Mouse (Mus musculus) gastrocnemius, adult 18-20 months (tissue): ENCODE results near the gene Prkag2. TPM values are rescaled to one million over a fixed set of nuclear protein-coding genes. Genes with fewer than 3 reads are reported as not detected.
"Not testable (repeated sequence)": the region's sequence is repeated elsewhere in the genome, so short reads cannot be mapped to it uniquely, and the experiment has no call there.

Source experiments
- DNase-seq: peaks from one replicate; pipeline ENCODE4 v3.0.0; 2021; ENCODE audit warnings: low spot score
- total RNA-seq, 2 experiments: library from RNA; stranded (reverse); gene quantifications; 2 replicates each; pipeline ENCODE4 v1.2.3; 2021

The Prkag2 gene
- total RNA-seq, 2 experiments from 2014 or later: 6.7 to 9.9 TPM

DNA sequence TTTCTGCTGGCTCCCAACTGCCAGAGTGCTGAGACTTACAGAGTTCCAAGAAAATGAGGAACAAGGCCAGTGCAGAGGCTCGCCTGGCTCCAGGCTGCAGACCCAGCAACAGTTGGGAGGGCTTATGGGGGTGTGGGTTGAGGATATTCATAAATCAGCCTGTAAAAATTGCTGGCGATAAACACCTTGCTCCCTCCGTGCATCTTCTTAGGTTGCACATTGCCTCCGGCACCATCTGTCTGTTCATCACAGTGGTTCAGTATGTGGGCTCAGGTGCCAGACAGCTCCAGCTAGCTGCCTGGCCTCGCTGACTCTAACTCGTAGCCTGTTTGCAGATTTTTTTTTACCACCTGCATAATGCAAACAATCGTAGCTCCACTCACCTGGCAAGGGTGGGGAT is 13.4 kb downstream of the Prkag2 start:
- DNase-seq: no peak

DNA sequence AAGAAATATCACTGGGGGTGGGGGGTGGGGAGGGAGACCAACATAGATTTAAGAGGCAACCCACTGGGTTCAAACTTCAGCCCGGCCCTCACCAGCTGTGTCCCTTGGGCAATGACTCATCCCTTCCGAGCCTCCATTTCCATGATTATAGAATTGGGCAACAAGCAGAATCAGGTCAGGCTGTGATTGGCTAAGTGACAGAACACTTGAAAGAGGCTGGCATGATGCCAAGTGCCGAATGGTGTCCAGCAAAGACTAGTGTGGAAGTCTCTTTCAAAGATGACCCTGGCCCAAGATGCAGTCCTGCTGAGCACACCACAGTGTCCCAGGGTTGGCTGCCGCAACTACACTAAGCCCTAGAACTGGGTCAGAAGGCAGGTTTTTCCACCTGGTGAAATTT is 14.2 kb downstream of the Prkag2 start:
- peak; percentile 74 for DNase-seq

DNA sequence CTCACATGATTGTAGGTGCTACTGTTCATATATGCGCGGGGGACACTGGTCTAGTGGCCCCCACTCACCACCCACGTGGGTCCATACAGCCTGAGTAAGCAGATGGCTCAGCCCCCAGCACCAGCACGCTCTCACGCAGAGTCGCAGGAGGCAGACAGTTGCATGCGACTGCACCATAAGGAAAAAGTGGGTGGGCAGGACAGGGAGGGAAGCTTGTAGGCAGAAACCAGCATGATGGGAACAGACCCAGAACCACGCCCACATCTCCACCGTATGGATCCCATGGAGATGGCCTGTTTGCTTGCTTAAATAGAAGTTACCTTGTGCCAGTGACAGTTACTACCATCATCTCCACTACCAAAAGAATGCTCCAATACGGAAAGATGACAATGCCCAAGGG is 15.3 kb downstream of the Prkag2 start:
- DNase-seq: no peak

DNA sequence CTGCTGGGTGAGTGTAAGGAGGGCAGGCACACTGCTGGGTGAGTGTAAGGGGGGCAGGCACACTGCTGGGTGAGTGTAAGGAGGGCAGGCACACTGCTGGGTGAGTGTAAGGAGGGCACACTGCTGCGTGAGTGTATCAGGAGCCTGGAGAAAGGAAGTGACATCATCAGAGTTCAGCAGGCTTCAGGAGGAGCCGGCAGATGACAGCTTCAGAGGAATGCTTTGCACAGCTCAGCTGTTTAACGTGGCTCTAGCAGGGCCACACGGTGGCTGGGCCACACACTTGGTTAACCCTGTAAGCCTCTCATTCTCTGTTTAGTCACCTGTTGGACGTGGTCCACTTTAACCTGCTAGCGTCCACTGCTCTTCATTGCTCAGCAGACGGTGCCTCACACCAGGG is 16.6 kb downstream of the Prkag2 start:
- no peak for DNase-seq

DNA sequence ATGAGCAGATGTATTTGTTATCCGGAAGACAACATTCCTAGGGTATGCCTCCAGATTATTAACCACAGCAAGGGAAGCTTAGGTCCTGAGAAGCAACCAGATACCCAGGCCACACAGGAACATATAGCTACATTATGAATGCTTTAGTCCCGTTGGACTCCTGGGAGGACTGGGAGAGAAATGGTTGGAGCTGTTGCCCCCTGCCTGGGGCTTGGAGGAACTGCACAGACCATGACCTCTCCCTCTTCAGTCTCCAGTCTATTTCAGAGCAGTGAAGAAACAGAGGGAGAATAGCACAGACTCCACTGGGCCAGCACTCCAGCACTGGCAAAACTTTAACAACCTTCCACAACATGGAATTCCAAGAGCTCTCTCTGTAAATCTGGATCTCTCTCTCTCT is 17.9 kb downstream of the Prkag2 start:
- no peak for DNase-seq

DNA sequence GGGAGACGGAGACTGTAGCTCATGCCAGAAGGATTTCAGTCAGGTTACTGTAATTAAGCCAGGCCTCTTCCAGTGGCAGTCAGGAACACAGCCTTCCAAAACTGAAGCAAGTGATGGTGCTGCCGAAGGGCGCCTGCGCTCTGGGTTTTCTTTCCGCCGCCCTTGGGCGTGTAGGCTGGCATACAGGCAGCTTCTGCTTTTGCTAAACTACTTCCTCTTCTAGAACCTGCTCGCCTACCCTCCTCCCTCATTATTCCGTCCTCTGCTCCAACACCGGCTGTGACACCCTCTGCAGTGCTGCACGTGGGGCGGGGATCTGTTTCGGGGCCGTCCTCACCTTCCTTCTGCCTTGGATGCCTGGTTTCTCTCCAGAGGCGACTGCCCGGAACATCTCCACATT is 18.9 kb downstream of the Prkag2 start:
- no peak for DNase-seq

DNA sequence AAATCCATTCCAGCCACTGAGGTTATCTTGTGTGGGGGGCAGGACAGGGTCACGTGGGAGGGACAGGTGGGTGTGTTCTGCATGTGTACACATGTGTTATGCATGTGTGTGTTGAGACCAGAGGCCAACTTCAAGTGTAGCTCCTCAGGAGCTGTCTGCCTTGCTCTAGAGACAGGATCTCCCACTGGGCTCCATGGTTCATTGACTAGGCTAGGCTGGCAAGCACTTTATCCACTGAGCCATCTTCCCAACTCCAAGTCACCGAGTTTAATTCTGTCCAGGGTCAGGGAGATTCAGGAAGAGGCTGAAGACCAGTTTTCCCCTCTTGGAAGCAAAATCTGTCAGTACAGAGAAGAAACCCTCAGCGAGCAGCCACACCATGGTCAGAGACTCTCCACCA is 19.4 kb downstream of the Prkag2 start:
- DNase-seq: no peak

DNA sequence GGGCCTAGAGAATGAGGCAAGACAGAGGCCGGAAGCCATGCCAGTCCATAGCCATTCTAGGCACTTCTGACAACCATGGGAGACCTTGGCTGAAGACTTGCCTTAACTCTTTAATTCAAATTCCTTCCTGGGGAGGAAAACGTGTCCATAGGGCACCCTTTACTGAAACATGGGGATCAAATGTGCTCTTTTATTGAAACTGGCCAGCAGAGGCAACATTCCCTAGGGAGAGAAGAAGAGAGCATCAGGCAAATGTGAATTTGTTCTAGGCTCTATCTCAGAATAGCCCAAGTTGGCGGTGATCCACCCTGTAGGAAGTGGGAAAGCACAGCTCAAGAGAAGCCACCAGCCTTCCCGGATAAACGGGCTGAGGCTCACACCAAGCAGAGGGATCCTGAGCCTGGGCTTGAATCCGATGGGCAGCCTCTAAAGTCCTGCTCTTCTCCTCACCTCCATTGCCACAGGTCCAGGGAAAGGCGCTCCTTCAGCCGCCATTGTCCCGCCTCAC is 19.9 kb downstream of the Prkag2 start:
- no peak for DNase-seq

DNA sequence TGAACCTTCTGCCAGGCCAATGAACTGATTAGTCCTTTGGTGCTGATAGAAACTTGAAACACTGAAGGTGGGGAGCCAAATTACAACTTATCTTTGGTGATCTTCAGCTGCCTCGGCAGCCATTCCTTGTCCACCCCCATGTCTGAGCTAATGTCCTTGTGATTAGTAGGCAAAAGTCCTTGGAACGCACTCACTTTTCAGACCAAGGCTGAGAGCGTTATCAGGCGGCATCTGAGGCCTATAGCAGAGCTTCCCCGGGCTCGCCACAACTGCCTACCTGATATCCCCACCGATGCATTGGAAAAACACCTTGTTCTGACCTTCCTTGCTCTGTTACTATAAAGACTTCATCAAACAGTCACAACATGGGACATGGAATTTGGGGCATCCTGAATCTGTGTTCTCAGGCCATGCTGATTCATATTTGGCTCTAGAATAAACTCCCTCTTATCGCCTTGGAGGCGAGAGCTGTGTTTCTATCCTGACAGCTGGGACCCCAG is 20.6 kb downstream of the Prkag2 start:
- DNase-seq: no peak

DNA sequence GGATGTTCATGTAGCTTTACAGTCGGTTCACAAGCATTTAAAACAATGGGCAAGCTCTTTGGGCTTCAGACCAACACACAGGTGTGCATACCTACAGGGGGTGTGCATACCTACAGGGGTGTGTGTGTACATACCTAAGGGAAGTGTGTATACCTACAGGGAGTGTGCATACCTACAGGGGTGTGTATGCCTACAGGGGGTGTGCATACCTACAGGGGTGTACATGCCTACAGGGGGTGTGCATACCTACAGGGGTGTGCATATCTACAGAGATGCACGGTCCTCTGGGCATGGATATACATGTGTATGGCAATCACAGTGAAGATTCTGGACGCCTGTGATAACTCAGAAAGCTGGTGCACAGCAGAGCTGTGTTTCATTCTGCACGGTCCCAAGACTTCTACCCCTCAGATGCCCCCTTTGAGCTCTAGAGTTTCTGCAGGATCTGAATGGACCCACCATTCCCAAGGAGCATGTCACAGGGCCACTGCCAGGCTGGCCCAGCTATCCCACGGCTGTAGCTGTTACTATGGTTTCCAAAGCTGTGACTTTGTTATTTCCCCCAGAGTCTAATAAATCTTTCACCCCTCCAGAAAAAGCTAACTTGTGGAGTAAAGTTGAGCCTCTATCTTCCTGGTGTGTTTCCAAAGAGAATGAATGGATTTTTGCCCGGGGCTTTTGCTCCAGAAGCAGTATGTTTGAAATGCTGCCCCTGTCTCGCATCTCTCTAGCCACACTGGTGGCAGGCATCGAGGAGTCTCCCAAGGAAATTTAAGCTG is 22.4 kb downstream of the Prkag2 start:
- DNase-seq: no peak

DNA sequence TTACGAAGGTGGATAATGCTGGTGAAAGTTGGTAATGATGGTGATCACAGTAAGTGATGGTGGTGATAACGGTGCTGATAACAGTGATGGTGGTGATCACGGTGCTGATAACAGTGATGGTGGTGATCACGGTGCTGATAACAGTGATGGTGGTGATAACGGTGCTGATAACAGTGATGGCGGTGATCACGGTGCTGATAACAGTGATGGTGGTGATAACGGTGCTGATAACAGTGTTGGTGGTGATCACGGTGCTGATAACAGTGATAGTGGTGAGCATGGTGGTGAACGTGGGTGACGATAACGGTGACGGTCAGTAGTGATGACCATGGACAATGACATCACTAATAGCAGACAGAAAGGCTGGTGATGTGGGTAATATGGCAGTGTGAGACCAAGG is 23.2 kb downstream of the Prkag2 start:
- DNase-seq: not testable (repeated sequence)

DNA sequence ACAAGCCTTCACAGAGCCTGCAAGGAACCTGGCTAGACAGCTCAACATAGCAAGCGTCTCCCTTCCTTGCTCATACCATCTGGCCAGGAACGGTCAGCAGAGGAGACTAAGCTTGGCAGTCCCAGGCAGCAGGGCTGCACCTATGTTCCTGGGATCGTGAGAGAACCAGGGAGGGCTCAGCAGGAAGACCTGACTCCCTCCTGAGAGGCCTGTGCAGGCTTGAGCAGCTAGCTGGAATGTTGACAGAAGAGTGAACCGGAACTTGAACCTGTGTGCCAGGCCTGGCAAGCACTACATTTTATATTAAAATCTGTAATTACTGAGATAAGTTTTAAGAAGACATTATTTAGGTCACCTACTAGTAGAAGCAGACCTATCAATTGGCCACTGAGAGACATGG is 24.8 kb downstream of the Prkag2 start:
- no peak for DNase-seq

DNA sequence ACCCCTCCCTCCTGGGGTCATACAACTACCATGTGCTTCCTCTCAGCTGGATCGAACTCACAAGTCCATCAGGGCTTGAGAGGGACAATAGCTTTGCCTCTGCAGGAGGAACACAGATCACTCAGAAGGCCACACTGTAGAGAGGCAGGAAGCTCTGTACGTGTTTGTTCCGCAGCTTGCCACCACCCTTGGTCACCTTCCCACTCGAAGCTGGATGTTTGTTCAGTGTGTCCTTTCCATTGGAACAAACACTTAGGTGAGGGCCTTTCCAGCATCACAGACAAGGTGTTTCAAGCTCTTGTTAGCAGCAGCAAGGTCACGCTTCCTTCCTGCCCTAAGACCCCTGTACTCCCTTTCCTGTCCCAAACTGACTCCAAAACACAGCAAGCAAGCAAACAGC is 30.6 kb downstream of the Prkag2 start:
- DNase-seq: no peak

DNA sequence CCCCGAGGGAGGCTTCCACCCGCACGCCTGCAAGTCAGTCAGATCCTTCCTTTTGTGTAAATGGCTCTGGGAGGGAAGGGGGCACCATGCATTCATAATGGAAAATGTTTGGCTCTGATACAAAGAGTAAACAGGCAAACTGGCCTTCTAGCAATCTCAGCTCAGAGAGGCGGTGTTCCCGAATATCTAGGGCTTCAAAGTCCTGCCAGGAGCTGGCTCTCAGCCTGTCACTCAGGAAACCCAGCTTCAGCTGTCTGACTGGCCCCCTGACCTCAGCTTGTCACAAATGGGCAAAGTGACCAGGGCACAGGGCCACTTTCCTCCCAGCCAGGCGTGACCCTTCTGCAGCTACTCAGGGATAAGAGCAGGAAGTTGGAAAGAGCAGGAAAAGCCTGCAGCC is 33.3 kb downstream of the Prkag2 start:
- peak; percentile 39 for DNase-seq

DNA sequence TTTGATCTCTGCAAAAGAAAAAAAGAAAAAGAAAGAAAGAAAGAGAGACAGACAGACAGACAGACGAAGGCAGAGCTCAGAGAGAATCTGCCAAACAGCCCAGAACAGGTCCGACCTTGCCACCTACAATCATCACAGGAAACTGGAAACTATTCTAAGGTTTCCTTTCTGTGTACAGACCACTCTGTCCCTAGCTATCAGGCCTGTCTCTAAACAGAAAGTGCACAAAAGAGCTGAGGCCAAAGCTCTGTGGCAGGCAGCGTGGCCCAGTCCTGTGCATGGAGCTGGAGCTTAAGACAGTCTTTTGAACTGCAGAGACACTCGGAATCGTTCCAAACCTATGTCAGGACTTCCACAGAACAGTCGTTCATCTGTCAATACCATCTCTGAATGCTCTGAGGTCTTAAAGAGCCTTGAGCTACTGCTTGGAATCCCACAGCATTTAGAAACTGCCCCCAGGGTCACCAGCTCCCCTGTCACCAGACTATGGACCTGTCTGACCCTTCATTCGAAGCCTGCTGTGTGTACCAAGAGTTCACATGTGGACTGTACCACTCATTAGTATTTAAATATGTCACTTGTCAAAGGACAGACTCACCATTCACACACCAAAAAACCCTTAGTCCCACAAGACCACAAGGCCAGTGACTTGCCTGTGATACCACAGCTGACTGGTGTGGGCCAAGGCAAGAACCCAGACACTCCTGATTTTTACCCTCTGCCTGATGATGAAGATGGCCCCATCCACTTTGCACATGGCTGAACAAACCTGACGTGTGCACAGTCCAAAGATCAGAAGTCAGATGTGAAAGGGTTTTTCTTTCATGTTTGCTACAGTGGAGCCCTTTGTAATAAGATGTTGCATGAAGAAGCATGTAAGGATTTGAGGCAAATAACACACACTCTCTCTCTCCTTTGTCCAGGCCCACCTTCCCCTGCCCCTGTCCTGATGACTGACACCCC is 35.9 kb downstream of the Prkag2 start:
- no peak for DNase-seq

DNA sequence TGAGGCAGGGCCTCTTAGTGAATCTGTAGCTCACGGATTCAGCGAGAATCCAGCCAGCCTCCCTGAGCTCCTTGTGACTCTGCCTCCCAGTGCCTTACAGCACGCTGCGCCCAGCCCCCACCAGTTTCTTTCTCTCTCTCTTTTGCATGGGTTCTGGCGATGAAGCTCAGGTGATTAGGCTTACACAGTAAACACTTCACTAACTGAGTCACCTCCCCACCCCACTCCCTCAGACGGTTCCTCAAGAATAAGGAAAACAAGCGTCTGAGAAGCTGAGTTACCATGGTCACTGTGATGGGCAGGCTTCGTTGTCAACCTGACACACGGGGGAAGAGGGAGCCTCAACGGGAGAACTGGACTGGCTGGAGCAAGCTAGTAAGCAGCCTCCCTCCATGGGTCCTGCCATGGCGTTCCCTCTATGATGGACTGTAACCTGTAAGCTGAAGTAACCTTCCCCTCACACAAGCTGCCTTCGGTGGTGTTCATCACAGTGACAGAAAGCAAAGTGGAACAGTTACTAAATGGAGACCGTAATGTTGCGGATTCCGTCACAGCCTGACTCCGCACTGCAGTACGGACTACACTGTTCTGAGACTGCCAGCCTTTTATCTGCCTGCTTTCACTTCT is 37.8 kb downstream of the Prkag2 start:
- DNase-seq: no peak

DNA sequence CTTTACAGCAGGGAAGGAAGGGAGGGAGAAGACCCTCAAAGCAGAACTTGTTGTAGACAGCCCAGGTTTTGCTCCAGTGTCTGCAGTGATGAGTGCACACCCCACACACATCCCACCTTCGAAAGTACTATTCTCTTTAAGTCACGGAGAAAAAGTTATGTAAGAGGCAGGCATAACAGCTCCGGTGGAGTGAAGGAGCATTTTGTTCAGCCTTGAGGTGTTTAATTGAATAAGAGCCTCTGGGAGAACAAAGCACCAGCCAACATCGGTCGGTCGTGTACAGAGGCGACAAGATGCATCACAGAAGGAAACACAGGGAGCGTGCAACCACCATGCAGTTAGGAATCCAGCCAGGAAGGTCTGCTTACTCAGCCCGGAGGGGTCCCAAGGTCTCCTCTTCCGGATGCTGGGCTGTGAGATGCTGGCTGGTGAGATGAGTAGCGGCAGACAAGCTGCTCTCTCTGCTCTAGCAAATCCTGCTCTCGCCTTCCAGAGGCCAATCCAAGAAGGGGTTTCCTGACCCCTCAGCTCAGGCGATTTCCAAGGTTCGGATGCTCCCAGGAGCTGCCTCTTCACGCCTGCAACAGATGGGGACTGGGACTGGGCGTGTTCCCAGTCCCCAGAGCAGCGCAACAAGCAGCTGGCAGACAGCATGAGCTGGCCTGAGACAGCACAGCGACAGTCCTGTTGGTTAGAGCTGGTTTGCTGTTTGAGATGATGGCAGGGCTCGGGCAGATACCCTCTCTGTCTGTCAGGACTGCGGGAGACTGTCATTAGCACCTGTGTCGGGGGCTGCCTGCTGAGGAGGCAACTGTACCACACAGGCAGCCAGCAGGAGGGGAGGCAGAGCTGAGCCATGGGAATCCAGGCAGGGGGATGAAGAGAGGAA is 41.3 kb downstream of the Prkag2 start:
- DNase-seq: no peak

DNA sequence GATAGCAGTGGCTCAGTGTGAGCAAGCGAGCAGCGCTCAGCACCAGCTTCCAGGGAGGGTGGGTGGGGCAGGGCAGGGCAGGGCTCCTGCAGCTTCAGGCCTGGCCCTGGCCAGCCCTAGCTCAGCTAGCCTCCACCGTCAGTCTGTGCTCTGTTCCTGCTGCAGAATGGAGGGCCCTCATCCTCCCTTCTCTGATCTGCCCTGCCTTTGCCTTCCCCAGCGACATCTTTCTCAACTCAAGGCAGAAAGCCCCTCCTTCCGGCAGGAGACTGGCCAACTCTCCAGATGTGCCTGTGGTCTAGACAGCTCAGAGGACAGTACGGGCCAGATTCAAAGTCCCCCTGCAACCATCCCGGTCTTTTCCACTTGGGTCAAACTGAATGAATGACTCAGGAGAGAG is 42.0 kb downstream of the Prkag2 start:
- DNase-seq: peak; percentile 36

DNA sequence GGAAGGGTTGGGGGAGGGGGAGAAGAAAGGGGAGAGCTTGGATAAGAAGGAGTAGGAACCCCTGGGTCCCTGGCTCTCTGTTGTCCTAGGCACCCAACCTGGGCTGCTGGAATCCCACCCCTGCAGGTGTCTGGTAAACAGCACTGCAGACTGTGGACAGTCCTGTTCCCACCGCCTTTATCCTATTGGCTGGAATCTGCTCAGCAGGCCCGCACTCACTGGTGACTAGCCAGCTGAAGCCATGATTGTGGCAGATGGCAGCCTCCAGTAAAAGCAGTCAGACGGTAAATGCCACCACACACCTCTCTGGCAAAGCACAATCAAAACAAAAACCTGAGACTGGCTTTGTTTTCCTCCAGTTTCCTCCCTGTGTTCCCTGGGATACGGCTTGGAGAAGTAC is 45.2 kb downstream of the Prkag2 start:
- DNase-seq: no peak

DNA sequence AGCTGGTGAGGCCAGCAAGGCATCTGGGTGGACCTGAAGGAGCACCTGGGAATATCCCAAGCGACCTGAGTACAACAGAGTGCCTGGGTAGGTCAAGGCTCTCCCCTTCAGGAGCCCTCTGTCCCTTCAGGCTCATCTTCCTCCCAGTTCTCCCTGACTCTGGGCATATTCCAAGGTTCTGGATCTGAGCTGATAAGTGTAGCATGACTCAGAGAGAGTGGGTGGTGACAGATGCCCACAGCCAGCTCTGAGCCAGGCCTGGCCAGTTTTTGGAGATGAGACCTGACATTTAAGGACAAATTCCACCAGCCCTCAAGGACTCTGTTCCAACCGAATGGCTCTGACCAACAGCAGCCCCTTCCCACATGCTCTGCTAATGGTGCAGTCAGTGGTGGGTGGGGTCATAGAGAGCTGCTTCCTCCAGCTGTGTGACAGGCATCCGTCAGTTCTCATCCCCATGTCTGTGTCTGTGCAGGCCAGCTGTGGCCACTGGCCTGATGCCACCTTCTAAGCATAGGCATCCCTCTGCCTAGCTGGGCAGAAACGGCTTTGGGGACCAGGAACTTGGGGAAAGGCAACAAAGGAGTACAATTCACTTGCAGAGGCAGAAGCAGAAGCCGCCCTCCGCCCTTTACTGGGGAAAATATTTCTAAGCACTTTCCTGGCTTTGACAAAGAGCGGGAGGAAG is 46.3 kb downstream of the Prkag2 start:
- no peak for DNase-seq
